Mouse (Mus musculus): ENCODE data around the gene Rab23.
"Not testable (repeated sequence)": the region's sequence is repeated elsewhere in the genome, so short reads cannot be mapped to it uniquely, and the experiment has no call there.

Rab23 gene

DNA sequence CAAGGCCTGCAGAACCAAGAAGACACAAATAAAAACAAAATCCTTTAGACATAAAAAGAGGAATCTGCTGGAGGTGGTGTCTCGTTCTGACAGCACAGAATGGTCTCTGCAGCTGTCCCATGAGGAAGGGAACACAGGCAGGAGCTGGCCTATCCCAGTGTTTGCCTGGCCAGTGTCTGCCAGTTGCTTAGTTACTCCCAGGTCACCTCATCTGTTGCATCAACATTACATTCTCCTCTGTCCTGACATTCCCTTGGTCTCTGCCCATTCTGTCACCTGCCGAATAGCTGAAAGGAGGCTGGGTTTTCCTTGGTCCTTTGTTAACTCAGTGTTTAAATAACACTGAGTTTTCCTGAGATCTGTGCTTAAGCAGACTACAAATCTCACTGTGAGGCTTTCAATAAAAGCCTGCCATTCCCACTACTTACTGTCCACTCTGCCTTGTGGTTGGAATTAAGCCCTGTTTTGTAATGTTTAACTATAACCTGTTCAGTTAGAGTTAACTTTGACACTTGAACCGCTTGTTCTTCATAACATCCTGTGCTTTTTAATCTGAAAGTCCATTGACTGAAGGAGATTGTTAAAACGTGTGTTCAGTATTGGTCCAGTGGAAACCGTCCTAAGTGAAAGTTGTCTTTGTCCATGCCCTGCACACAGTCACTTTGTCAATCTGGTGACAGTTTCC lies 14.5 kb downstream of the Rab23 start:
- no peak for DNase-seq

GRCm38 (mm10) chr1:33738281-33738680 lies 18.6 kb downstream of the Rab23 start:
- DNase-seq, result no peak

DNA sequence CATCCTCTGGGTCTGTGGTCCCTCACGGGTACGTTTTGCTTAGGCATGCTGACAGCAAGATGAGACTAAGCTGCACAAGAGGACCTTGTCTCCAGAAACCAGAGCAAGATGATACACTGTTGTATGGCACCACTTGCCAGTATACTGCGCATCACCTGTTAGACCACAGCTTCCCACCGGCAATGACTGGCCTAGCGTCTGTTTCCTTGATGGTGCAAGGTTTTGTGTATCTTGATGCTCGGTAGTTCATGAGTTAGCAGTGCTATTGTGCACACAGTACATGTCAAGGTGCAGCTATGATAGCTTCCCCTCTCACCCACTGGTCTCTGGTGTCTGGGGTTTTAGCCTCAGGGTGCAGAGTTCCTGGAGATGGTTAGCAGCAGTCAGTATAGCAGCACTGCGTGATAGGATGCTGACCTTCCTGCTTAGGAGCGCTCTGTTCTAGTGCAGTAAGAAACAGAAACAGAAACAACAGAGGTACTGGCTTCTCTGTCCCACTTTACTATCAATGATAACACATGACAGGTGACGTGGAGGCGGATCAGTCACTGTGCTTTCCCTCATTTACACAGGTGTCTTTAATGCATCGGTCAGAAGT lies 19.1 kb downstream of the Rab23 start:
- no peak for DNase-seq

GRCm38 (mm10) chr1:33739302-33739701 lies 19.6 kb downstream of the Rab23 start:
- DNase-seq, result peak; percentile 72

GRCm38 (mm10) chr1:33742903-33743302 lies 23.2 kb downstream of the Rab23 start:
- DNase-seq, result peak; percentile 39

DNA sequence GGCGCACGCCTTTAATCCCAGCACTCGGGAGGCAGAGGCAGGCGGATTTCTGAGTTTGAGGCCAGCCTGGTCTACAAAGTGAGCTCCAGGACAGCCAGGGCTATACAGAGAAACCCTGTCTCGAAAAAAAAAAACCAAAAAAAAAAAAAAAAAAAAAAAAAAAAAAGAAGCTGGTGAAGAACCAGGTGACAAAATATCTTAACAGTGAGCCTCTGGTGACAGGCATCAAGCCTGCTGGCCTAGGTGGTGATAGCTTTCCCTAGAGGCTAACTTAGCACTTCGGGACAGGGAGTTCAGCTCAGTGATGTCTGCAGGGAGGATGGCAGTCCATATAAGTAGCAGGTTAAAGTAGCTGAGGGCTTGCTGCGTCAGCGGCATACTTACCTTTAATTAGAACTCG lies 25.1 kb downstream of the Rab23 start:
- not testable (repeated sequence) for DNase-seq

- no peak for DNase-seq
Observed at GRCm38 (mm10) chr1:33745901-33746300, 26.2 kb downstream of the Rab23 start.

DNA sequence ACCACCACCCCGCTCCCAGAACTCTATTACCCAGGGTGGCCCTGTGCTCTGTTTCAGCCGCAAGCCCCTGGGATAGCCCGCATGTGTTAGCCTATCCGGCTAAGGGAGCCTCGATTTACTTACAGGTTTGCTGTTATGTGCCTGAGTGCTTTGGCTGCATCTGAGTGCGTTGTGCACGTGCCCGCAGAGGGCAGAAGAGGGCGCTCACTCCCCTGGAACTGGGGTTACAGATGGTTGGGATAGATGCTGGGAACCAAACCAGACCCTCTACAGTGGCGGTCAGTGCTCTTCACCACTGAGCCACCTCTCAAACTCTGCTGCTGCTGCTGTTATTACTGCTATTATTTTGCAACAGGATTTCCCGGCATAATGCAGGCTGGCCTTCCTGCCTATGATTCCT lies 29.4 kb downstream of the Rab23 start:
- DNase-seq, result no peak

DNA sequence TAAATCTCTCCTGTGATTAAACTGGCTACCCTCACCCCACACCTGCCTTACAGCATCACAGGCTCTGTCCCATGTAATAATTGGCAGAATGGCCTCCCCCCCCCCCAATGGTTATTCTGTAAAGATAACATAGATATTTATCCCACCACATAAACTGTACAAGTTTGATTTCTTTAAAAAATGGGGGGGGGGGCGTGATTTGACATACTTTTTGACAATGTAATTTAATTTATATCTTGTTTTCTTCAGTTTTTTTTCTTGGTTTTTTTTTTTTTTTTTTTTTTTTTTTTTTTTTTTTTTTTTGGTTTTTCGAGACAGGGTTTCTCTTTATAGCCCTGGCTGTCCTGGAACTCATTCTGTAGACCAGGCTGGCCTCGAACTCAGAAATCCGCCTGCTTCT lies 30.0 kb downstream of the Rab23 start:
- not testable (repeated sequence) for DNase-seq

GRCm38 (mm10) chr1:33751283-33751682 lies 31.6 kb downstream of the Rab23 start:
- no peak for DNase-seq

GRCm38 (mm10) chr1:33754089-33754488 lies 34.4 kb downstream of the Rab23 start:
- DNase-seq, result no peak

DNA sequence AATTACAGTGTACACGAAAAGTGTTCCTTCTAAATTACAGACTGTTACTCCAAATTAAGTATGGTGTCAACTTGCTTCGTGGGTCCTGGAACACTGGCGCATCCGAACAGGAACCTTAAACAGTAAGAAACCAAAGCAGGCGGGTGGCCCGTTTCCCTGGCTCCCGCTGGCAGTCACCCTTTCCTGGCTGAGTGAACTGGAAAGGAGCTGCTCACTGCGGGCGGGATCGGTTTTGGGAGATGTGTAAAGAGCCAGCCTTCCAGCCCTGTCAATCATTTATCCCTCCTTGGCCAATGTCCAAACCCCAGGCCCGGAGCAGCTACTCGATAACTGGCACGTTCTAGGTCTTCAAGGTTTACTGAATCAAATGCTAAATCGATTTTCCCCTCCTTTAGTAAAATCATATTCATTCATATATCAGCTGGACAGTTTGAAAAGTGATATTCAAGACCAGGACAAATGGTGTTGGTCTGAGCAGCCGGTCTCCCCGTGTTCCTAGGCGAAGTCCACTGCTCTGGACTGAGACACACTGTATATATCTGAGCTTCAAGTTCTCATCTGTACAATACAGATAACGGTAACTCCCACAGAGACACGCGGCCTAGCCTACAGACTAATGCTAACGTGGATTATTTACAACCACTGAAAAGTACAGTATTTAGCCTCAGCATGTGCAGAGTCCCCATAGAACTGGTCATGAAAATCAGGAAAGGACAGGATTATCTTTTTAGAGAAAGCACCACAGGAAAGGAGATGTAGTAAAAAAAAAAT lies 35.5 kb downstream of the Rab23 start:
- no peak for DNase-seq

GRCm38 (mm10) chr1:33755799-33756198 lies 36.1 kb downstream of the Rab23 start:
- no peak for DNase-seq

DNA sequence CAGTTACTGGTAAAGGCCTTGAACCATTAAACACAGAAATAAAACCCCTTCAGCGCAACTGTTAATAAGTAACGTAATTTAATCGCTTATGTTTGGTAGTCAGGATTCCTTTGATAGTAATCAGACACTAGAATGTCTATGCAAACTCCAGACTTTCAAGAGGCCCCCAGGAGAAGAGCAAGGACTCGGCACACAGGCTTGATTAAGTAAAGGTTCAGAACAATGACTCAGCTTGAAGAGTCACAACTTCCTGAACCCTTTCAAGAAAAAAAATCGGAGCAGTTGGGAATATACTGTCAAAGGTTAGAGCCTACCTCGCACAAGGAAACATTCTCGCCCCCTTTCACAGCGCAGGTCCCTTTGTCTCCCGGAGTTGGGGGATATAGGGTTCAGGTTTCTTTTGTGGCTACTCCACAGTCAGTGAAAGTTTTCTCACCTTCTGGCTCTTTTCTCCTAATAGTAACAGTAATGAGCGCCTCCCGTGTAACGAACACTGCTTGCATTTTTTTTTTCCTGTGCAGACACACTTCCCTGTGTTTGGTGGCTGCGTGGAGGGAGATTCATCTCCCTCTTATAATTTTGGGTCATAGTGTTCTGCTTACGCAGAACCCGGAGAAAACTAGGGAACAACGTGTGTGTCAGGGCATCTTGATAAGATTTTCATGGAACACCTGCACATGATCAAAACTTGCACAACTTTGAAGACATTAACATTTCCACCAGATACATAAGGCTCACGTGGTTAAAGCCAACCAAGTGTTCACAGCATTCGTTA lies 36.8 kb downstream of the Rab23 start:
- no peak for DNase-seq

GRCm38 (mm10) chr1:33757033-33757413 lies 37.3 kb downstream of the Rab23 start:
- DNase-seq, result no peak

GRCm38 (mm10) chr1:33757491-33758041 lies 37.9 kb downstream of the Rab23 start, which contains the start of gene Bag2:
TSS of gene Bag2 (minus strand) at chr1:33757795.
- DNase-seq, result peak; percentile 54

DNA sequence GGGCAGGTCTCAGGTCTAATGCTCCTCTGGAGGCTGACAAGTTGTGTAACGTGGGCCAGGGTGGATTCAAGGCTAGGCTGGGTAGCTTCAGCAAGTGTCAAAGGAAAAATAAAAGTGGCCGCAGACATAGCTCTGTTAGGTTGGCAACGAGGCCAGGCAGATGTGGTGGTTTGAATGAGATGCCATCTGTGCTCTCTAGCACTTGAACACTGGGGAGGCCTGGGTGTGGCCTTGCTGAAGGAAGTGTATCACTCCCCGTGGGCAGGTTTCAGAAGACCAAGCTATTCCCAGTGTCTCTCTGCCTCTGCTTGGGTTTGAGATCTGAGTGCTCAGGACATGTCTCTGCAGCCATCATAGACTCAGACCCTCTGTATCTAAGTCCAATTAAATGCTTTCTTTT lies 38.8 kb downstream of the Rab23 start:
- peak; percentile 15 for DNase-seq

DNA sequence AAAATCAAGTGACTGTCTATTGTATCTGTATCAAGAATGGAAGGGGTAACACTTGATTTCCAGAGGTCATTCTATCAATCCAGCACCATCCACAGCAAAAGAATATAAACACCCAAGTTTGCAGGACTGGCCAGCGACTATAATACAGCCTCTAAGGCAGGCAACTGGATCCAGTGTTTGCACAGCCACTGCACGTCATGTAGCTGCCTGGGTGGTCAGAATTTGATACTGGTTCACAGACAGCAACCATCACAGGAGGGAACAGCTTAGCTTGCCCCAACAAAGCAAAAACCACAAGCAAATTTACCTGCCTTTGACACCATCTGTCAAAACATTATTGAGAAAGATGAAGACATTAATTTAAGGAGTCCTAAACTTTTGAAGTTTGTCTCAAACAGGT lies 44.1 kb downstream of the Rab23 start:
- no peak for DNase-seq

DNA sequence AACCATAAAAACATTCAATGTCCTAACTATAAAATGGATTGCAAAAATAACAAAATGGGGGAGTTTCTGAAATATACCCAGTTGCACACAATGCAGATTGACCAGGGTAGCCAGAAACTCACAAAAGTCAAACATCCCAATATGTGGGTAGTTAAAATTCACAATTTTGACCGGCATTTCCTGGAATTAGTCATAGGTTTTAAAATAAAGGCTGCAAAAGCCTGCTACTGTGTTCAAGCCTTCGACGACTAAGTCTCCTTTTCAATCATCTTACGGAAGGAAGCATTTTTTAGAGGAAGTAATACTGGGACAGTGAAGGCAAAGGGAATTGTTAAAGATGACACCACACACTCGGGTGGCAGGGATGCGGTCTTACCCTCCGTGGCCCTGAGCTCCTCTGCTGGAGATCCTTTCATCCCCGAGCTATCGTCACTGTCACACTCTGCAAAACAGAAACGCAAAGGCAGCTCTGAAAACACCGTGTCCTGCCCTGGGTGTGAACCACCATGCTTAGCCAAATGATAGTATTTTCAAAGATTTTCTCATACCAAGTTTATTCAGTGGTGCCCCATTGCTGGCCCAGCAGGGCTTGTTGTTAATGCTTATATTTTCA lies 45.9 kb downstream of the Rab23 start:
- DNase-seq, result no peak

DNA sequence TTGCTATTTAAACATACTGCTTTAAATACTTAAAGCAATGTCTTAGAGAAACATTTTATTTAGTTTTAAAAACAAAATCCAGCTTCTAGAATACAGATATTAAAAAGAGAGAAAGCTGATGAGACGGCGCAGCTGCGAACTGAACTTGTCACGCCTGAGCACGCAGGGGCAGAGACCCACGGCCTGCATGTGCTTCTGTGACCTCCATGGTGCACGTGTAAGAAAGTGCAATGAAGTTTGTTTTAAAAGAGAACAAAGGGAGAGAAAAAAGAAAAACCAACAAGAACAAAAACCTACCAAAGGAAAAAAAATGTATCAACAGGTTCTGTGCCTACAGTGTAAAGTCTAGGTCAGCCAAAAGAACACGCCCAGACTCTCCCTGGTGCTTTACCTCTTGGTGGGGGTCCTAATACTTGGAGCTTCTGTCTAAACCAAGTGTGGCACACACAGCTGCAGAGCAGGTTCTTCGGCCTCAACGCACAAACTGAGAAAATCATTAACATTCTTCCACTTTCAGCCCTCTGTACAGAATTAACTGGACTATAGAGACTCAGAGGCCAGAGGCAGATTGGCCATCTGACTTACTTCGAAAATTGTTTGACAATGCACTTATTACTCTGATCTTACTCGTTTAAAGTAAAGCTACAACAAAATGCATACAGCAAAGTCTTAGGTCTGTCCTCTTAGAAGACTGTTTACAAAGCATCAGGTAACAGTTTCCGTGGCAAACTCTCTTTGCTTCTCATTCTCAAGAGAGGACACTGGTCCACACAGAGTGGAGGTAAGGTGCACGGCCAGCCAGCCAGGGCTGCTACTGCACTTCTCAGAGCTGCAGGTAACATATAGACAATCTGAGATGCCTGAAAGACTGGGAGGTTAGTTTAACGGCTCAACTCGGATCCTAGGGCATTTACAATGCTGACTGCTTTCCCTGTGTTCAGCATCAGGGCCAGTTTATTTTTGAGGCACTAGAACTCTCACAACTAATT lies 47.1 kb downstream of the Rab23 start:
- DNase-seq, result no peak

GRCm38 (mm10) chr1:33768091-33768787 lies 48.6 kb downstream of the Rab23 start:
- DNase-seq, result no peak
